Mouse (Mus musculus) embryonic fibroblast, embryonic 13.5 days (primary cell): ENCODE measurements at regions not wholly inside any gene's neighbourhood (a gene's known extent, or its start where the extent isn't known, plus 50 kb on each side); places are given as distances from the start of the nearest gene placed in this dataset.

Experiments
- CTCF ChIP-seq: IDR thresholded peaks from 2 replicates; pipeline ENCODE4 v1.5.1; 2011; ENCODE audit warnings: mild to moderate bottlenecking, control low read depth, low read length, moderate library complexity, borderline replicate concordance; ENCODE audit not compliant: insufficient read depth
- POLR2A ChIP-seq: IDR thresholded peaks from 2 replicates; pipeline ENCODE4 v1.6.1; 2011; ENCODE audit warnings: low read depth, mild to moderate bottlenecking, control low read depth, low read length, moderate library complexity

DNA sequence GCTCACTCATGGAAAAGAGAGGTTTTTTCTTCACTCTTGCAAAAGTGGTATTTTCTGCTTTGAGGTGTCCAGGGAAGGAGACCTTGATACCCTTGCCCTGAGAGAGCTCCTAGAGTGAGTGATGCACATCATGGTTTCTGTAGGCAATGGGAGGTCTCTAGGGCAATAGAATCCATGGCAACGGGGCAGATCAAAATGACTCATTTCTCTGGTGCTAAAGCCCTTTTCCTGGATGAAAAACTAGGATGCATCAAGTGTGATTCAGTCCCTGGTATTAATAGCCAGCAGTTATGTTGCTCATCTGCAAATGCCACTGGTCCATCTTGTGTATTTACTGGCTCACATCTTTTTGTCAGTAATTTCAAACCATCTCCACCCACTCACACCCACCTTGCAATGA is 539.1 kb upstream of the Marcks start:
- TF ChIP-seq POLR2A: no peak
- no peak for TF ChIP-seq CTCF
